14 mouse cellular contexts compared by ENCODE assay signal in the genomic region with DNA sequence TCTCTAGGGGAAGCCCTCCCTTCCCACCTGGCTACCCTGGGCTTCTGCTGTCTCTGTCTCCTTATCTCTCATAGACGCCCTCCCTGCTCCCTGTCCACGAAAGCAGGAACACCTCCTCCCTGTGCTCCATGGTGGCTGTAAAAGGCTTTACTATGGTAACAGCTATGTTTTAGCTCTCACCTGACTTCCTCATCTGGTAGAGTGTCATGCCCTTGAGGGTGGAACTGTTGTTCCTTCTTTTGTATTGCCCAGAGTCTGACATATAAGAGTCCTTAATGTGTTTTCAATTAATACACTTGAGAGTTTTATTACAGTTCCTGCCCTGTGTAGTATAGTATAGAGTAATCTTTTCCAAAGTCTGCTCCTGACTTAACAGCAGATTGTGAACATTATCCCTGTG. TPM values are rescaled to one million over a fixed set of nuclear protein-coding genes. Genes with fewer than 3 reads are reported as not detected.
DNase-seq lines count a peak whose midpoint lies in the region; ATAC-seq and TF ChIP-seq lines count a peak whose summit lies in the region.
"Had no signal": no experiment of that assay in that cellular context is flagged by ENCODE, and none has a peak within 500 bp of the region (broad histone marks: within the 10 kb centered on the region; RNA-seq: fewer than 3 reads in every experiment).

No protein-coding gene starts in this region.

- H3K36me3 ChIP-seq in embryonic facial prominence, embryonic 14.5 days (ENCODE audit: control insufficient read depth, insufficient read depth, low read length) = peaks cover 42% of the 10 kb centered on the region
- peaks cover 77% of the 10 kb centered on the region for H3K36me3 ChIP-seq in embryonic facial prominence, embryonic 10.5 days (replicated peaks)
- no peaks in the 10 kb centered on the region for H3K36me3 ChIP-seq in lung, postnatal 0 days (ENCODE audit: insufficient read depth, low read length)

- no peak overlapping the region for H3K4me3 ChIP-seq in embryonic facial prominence, embryonic 14.5 days (ENCODE audit: low read depth, low read length)
- no peak overlapping the region for H3K4me3 ChIP-seq in embryonic facial prominence, embryonic 10.5 days
- H3K4me3 ChIP-seq in lung, postnatal 0 days (ENCODE audit: low read depth, low read length) = no peak overlapping the region
- H3K4me3 ChIP-seq: neural tube, embryonic 15.5 days had no signal

- no peak overlapping the region for H3K9ac ChIP-seq in embryonic facial prominence, embryonic 14.5 days (ENCODE audit: low read depth, low read length)
- no peak overlapping the region for H3K9ac ChIP-seq in lung, postnatal 0 days (replicated peaks; ENCODE audit: low read depth)
- H3K9ac ChIP-seq: neural tube, embryonic 15.5 days had no signal

- H3K4me1 ChIP-seq in embryonic facial prominence, embryonic 14.5 days (ENCODE audit: control insufficient read depth, insufficient read depth, low read length) = peaks cover 9% of the 10 kb centered on the region
- peaks cover 17% of the 10 kb centered on the region for H3K4me1 ChIP-seq in embryonic facial prominence, embryonic 10.5 days
- H3K4me1 ChIP-seq in lung, postnatal 0 days (ENCODE audit: insufficient read depth, low read depth, low read length) = peaks cover 10% of the 10 kb centered on the region; the same call in 1 of the 2 replicates

- H3K9me3 ChIP-seq in embryonic facial prominence, embryonic 14.5 days (ENCODE audit: control insufficient read depth, low read length) = no peaks in the 10 kb centered on the region
- H3K9me3 ChIP-seq in embryonic facial prominence, embryonic 10.5 days = no peaks in the 10 kb centered on the region
- no peaks in the 10 kb centered on the region for H3K9me3 ChIP-seq in lung, postnatal 0 days (ENCODE audit: low read length)
- H3K9me3 ChIP-seq: neural tube, embryonic 15.5 days had no signal

- DNase-seq in embryonic facial prominence, embryonic 14.5 days (ENCODE audit: low spot score) = no peak
- DNase-seq in embryonic facial prominence, embryonic 10.5 days (ENCODE audit: low spot score) = no peak
- DNase-seq in lung, postnatal 0 days (ENCODE audit: low spot score) = no peak
- no peak for DNase-seq in lung, postnatal 14 days
- no peak for DNase-seq in layer of hippocampus, adult 9-10 months (ENCODE audit: low spot score)
- no peak for DNase-seq in adrenal gland, adult 18-20 months (ENCODE audit: low spot score in 2 of 2)
- DNase-seq in urinary bladder, postnatal 14 days (ENCODE audit: low spot score) = no peak
- DNase-seq: adrenal gland, postnatal 10 days; heart, postnatal 14 days; layer of hippocampus, adult 9-11 months; lung, postnatal 4 days; thymus, postnatal 4 days had no signal

- 59% methylated on average over 2 of the region's 2 CpGs for WGBS in embryonic facial prominence, embryonic 14.5 days
- 79% methylated on average over 2 of the region's 2 CpGs for WGBS in embryonic facial prominence, embryonic 10.5 days
- 32% methylated on average over 2 of the region's 2 CpGs for WGBS in lung, postnatal 0 days

- no peak overlapping the region for H3K27ac ChIP-seq in embryonic facial prominence, embryonic 14.5 days (replicated peaks; ENCODE audit: low read depth, low read length)
- H3K27ac ChIP-seq in embryonic facial prominence, embryonic 10.5 days (replicated peaks) = no peak overlapping the region
- no peak overlapping the region for H3K27ac ChIP-seq in lung, postnatal 0 days (ENCODE audit: low read length)
- H3K27ac ChIP-seq: neural tube, embryonic 15.5 days had no signal

- no peak for TF ChIP-seq EP300 in lung, postnatal 0 days (IDR thresholded peaks at IDR 0.05)

- H3K27me3 ChIP-seq in embryonic facial prominence, embryonic 14.5 days (replicated peaks; ENCODE audit: control insufficient read depth, insufficient read depth, low read length) = no peaks in the 10 kb centered on the region
- no peaks in the 10 kb centered on the region for H3K27me3 ChIP-seq in embryonic facial prominence, embryonic 10.5 days (replicated peaks; ENCODE audit: low read depth, poor library complexity, severe bottlenecking)
- H3K27me3 ChIP-seq in lung, postnatal 0 days (replicated peaks; ENCODE audit: insufficient read depth, low read length) = no peaks in the 10 kb centered on the region
- H3K27me3 ChIP-seq: neural tube, embryonic 15.5 days had no signal

- ATAC-seq in embryonic facial prominence, embryonic 14.5 days (ENCODE audit: low read depth) = 0 out of 2 replicates have a peak, but pooled peaks have one; percentile 24
- peak; percentile 34 for ATAC-seq in lung, postnatal 0 days
- peak; percentile 41; the same call in 1 of the 2 replicates for ATAC-seq in monocyte, adult 5-6 weeks (replicated peaks; ENCODE audit: insufficient number of reproducible peaks, low FRiP score, low TSS enrichment, poor library complexity, severe bottlenecking)

- H3K4me2 ChIP-seq in embryonic facial prominence, embryonic 14.5 days (ENCODE audit: low read depth, low read length) = no peak overlapping the region
- H3K4me2 ChIP-seq in lung, postnatal 0 days (replicated peaks; ENCODE audit: low read depth, low read length) = no peak overlapping the region
- H3K4me2 ChIP-seq: neural tube, embryonic 15.5 days had no signal

- TF ChIP-seq CTCF in lung, postnatal 0 days (IDR thresholded peaks at IDR 0.05) = no peak

RNA-seq across cellular contexts. Expression of gene Smad1, which starts 36.9 kb away (rescaled TPM):
- 59.4 and 64.7 TPM in 2 replicates for polyA plus RNA-seq in embryonic facial prominence, embryonic 14.5 days (2014; fragmentation: Nextera tagmentation; extraction: Ambion mirVana)
- polyA plus RNA-seq in embryonic facial prominence, embryonic 10.5 days (2016; fragmentation: Nextera tagmentation; extraction: Ambion mirVana) = 41.5 and 42.8 TPM in 2 replicates
- 23.0 and 25.1 TPM in 2 replicates for polyA plus RNA-seq in lung, postnatal 0 days (2015; fragmentation: Nextera tagmentation; extraction: Ambion mirVana)
- 20.4 to 33.2 TPM (median 21.8 TPM) in 3 replicates for total RNA-seq in monocyte, adult 5-6 weeks (2017)
- 10 to 100 TPM; 25.6 TPM for total RNA-seq in adrenal gland, adult 18-20 months (2021)
